Mouse (Mus musculus) liver, adult 2 months (tissue): ENCODE data around the gene Ackr3.

ENCODE experiments used
- CTCF ChIP-seq: fragments of 200-500 bp; IDR thresholded peaks from 2 replicates; pipeline ENCODE4 v1.5.1; 2011; ENCODE audit warnings: low read depth, low read length, control low read depth
- POLR2A ChIP-seq: fragments of 200-500 bp; IDR thresholded peaks from 2 replicates; pipeline ENCODE4 v1.6.1; 2011; ENCODE audit warnings: low read length, control low read depth; ENCODE audit not compliant: insufficient read depth; ENCODE audit errors: extremely low read depth

DNA sequence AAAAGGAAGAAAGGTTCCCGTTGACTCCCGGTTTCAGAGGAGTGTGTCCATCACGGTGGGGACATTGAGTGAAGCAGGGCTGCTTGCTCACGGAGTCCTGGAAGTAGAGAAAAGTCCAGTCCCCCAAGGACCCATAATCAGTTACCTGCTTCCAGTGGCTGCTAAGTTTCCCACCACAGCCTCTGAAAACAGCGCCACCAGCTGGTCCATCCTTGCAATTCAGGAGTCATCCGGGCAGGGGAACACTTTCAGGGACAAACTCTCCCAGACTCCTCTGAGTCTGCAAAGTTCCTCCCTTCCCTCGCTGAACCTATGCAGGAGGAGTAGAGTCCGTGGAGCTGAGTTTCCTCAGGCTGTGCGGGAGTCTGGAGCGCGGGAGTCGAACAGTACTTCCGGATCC lies 43.9 kb upstream of the Ackr3 start:
- no peak for TF ChIP-seq CTCF
- TF ChIP-seq POLR2A = no peak
